Mouse (Mus musculus): ENCODE measurements around the gene Topaz1.

- no peak for TF ChIP-seq HCFC1 (IDR thresholded peaks at IDR 0.05; ENCODE audit: borderline replicate concordance, insufficient read depth, low read length)
- TF ChIP-seq MAFK (IDR thresholded peaks at IDR 0.05; ENCODE audit: insufficient read depth, low read depth, low read length): no peak
- no peak for TF ChIP-seq CHD2 (IDR thresholded peaks at IDR 0.05; ENCODE audit: low read depth, low read length)
Observed at GRCm38 (mm10) chr9:122805845-122806341, 58.7 kb downstream of the Topaz1 start.

Data from ES-E14 (cell line).